Mouse (Mus musculus) gastrocnemius, postnatal 14 days (tissue): ENCODE results near the gene Xdh. TPM values are rescaled to one million over a fixed set of nuclear protein-coding genes. Genes with fewer than 3 reads are reported as not detected.

ENCODE experiments used
- DNase-seq: peaks from one replicate; pipeline ENCODE4 v3.0.0; 2021; ENCODE audit warnings: mixed read lengths
- intact Hi-C: fragments of 180-260 bp; cut with DNase I; formaldehyde crosslinking; loops from one replicate; pipeline ENCODE4 v1.15.1; 2025; ENCODE audit warnings: low total_unique reads
- total RNA-seq, 2 experiments: library from RNA; stranded (reverse); gene quantifications; 2 replicates each; pipeline ENCODE4 v1.2.3; 2021

The Xdh gene
- total RNA-seq, 2 experiments from 2014 or later = 18.2 to 19.8 TPM

DNA sequence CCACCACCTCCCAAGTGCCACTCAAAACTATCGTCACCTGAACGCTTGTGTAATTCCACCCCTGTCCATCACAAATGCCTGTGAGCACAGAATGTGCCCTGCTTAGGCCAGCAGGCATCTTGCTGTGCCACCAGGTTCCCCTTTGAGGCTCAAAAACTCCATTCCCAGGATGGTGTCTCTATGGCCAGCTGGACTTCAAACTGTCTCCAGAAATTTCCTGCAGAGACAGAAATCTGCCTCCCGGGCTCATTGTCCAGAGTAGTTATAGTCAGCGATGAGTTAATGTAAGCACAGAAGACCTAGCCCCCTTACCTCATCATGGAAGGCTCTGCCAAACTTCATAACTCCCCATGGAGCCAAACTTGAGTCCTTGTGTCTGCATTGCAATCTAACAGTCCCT is 112.8 kb downstream of the Xdh start:
- intact Hi-C loops = no loop called here
- no peak for DNase-seq

- intact Hi-C loops = no loop called here
- DNase-seq = no peak
Observed at GRCm38 (mm10) chr17:73836601-73837000, 113.4 kb downstream of the Xdh start.

Other genes starting within 250 kb of the Xdh start
- gene Galnt14, start 239.7 kb downstream of the Xdh start, total RNA-seq = under 1 TPM in 1 of 2 experiments, not detected in 1; 0.14 TPM
- gene Ehd3, start 146.1 kb downstream of the Xdh start, total RNA-seq = 1 to 10 TPM; 4.9 to 5.0 TPM
- gene Srd5a2, start 97.7 kb upstream of the Xdh start, total RNA-seq = not detected